Mouse (Mus musculus): ENCODE data around the gene Zfp952. TPM values are rescaled to one million over a fixed set of nuclear protein-coding genes. Genes with fewer than 3 reads are reported as not detected.

Zfp952 gene
- polyA plus RNA-seq (2015; fragmentation: Nextera tagmentation; extraction: Ambion mirVana): 22.1 and 22.6 TPM in 2 replicates

DNA sequence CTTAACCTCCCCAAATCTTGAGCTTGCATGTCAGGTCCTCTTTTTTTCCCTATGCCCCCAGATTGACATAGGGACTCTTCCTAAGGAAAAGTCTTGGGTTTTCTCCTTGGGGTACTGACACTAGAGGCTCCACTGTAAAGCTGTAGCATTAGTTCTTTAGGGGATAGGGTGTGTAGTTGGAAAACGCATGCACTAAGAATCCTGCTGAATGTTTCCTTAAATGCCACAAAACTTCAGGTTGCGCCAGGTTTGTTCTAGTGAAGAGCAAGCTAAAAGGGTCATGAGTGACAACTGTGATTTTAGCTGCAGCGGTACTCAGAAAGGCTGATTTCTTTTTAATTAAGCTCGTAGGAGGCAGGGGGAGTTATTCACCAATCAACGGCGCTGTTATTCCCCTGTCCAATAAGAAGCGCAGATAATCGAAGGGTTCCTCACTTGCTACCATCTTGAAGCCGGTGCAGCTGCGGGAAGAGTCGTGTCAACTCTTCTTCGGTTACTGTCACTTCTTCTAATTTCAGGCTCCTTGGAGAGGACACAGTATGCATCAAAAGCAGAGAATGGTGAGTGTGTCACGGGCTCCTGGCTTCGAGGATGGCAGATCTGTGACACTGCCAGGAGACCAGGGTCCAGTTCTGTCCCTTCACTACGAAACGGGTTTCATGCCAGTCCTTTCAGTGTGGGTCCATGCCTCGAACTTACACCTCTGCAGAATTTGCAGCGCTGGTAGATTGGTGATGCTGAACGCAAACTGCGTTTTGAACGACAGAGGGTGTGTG, at the start of gene Zfp952:
Gene Zfp952 (plus strand): TSS at position 431 of the 776 bp plus-strand sequence.
- H3K9me3 ChIP-seq (ENCODE audit: control insufficient read depth, low read length): no peaks in the 10 kb centered on the region
- ATAC-seq: peak; percentile 99
- H3K4me3 ChIP-seq (replicated peaks; ENCODE audit: low read length): peak within 1 kb of the TSS; percentile 77
- peak within 1 kb of the TSS; percentile 70 for H3K4me2 ChIP-seq (ENCODE audit: low read length)
- under 1% methylated on average over 21 of the region's 21 CpGs for WGBS
- H3K9ac ChIP-seq (replicated peaks; ENCODE audit: low read depth, low read length): peak within 1 kb of the TSS; percentile 75
- peaks cover 3% of the 10 kb centered on the region for H3K36me3 ChIP-seq (ENCODE audit: control insufficient read depth, insufficient read depth)
- peaks cover 14% of the 10 kb centered on the region for H3K4me1 ChIP-seq (replicated peaks; ENCODE audit: control insufficient read depth, insufficient read depth, low read length)
- peak within 1 kb of the TSS; percentile 84 for H3K27ac ChIP-seq (ENCODE audit: low read length)
- no peaks in the 10 kb centered on the region for H3K27me3 ChIP-seq (replicated peaks; ENCODE audit: control insufficient read depth, insufficient read depth, low read length)

DNA sequence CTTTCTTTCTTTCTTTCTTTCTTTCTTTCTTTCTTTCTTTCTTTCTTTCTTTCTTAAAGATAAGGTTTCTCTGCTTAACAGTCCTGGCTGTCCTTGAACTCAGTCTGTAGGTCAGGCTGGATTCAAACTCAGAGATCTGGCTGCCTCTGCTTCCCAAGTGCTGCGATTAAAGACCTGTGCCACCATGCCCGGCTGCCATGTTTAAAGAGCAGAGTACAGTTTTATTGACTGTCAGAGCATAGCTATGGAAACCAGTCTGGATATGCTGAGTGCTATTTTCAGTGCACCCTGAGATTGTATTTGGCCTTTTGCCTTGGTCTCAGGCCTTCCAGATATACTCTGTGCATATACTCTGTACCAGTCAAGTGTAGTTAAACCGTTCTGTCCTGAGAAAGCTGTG, 49.3 kb upstream of the Zfp952 start:
- 85% methylated on average over 3 of the region's 3 CpGs for WGBS
- Histone ChIP-seq H3K36me3 (ENCODE audit: control insufficient read depth, insufficient read depth) (no peaks in the 10 kb centered on the region), H3K27ac (ENCODE audit: low read length) (no peak overlapping the region), H3K4me1 (replicated peaks; ENCODE audit: control insufficient read depth, insufficient read depth, low read length) (peaks cover 14% of the 10 kb centered on the region), H3K4me3 (replicated peaks; ENCODE audit: low read length) (no peak overlapping the region), H3K4me2 (ENCODE audit: low read length) (no peak overlapping the region), H3K9me3 (ENCODE audit: control insufficient read depth, low read length) (no peaks in the 10 kb centered on the region), H3K27me3 (replicated peaks; ENCODE audit: control insufficient read depth, insufficient read depth, low read length) (no peaks in the 10 kb centered on the region), H3K9ac (replicated peaks; ENCODE audit: low read depth, low read length) (no peak overlapping the region)
- ATAC-seq: no peak

DNA sequence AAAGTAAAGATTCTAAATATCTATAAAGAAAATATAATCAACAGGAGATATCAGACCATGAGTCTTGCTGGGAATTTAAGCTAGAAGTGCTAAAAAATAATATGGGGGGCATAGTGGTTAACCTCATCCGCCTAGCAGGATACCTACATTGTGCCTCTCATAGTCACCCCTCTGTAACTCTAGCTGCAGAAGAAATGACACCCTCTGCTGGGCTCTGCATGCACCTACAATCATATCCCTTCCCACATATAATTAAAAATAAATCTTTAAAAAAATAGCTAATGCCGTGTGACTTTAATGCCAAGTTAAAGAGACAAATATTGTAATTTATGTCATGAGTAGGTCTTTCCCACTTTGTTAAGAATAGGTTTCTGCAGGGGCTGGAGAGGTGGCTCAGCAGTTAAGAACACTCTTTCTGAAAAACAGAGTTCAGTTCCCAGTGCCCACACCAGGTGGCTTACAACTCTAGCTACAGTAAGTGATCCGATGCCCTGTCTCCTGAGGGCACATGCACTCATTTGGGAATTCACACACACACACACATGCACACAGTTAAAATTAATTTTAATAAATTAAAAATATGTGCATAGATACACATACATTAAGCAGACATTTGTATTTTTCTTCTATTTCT, 48.4 kb upstream of the Zfp952 start:
- Histone ChIP-seq H3K27ac (ENCODE audit: low read length) (no peak overlapping the region), H3K4me1 (replicated peaks; ENCODE audit: control insufficient read depth, insufficient read depth, low read length) (peaks cover 14% of the 10 kb centered on the region), H3K4me3 (replicated peaks; ENCODE audit: low read length) (no peak overlapping the region), H3K9me3 (ENCODE audit: control insufficient read depth, low read length) (no peaks in the 10 kb centered on the region), H3K27me3 (replicated peaks; ENCODE audit: control insufficient read depth, insufficient read depth, low read length) (no peaks in the 10 kb centered on the region), H3K9ac (replicated peaks; ENCODE audit: low read depth, low read length) (no peak overlapping the region), H3K36me3 (ENCODE audit: control insufficient read depth, insufficient read depth) (no peaks in the 10 kb centered on the region), H3K4me2 (ENCODE audit: low read length) (no peak overlapping the region)
- no peak for ATAC-seq
- WGBS: 70% methylated on average over 3 of the region's 3 CpGs

DNA sequence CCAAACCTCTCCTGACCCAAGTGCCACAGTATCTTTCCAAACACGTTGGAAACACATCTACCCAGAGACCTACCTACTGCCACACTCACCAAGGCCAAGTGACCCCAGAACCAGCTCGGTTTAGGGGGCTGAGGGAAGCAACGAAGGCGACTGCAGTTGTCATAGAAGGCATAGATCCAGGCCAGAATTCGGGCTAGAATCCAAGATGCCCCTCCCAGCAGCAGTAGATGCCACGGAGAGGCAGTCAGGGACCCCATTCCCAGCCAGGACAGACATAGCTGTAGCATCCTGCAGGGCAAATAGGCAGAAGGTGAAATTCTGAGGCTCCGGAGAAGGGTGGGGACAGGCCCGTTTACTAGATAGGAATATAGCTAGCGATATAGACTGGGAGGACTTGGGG, 46.2 kb upstream of the Zfp952 start:
- WGBS: 66% methylated on average over 9 of the region's 9 CpGs
- Histone ChIP-seq H3K4me3 (replicated peaks; ENCODE audit: low read length) (peak overlapping the region; percentile 52), H3K4me2 (ENCODE audit: low read length) (peak overlapping the region; percentile 58), H3K9ac (replicated peaks; ENCODE audit: low read depth, low read length) (peak overlapping the region; percentile 50), H3K4me1 (replicated peaks; ENCODE audit: control insufficient read depth, insufficient read depth, low read length) (peaks cover 14% of the 10 kb centered on the region), H3K9me3 (ENCODE audit: control insufficient read depth, low read length) (no peaks in the 10 kb centered on the region), H3K27ac (ENCODE audit: low read length) (no peak overlapping the region; the same call in 1 of the 2 replicates), H3K27me3 (replicated peaks; ENCODE audit: control insufficient read depth, insufficient read depth, low read length) (no peaks in the 10 kb centered on the region), H3K36me3 (ENCODE audit: control insufficient read depth, insufficient read depth) (no peaks in the 10 kb centered on the region)
- ATAC-seq: no peak; the same call in 1 of the 2 replicates

DNA sequence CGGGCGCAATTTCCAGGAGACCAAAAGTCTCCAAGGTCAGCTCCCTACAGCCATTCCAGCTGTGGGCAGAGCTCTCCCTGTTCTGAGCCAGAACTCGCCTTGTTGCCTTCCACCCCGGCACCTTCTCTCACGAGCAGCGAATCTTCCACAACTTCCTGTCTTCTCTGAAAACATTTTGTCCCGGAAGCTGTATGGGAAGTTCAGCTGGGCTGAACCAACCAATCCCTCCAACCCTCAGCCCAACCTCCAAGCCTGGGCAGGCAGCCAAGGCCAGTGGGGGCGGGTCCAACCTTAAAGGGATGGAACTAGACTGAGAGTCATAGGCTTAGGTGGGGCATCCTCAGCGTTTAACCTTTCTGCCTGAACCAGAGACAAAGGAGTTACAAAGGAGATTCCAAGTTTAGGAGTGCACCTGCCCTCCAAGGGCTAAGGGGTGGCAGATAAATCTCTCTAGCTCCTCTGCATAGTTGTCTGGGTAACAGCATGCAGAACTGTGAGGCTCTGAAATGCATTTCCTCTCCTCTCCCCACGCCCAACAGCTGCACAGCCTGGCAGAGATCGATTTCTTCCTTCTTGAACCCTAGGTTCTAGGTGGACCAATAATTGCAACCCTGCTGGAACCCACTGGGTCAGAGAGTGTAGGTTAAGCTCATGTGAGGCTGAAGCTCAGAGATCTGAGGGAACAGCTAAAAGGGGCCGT, 45.6 kb upstream of the Zfp952 start, which contains the start of gene Cyp4f13:
Gene Cyp4f13 (minus strand): TSS at position 188 of the 700 bp plus-strand sequence.
- Histone ChIP-seq H3K4me1 (replicated peaks; ENCODE audit: control insufficient read depth, insufficient read depth, low read length) (peaks cover 14% of the 10 kb centered on the region), H3K4me3 (replicated peaks; ENCODE audit: low read length) (peak within 1 kb of the TSS; percentile 52), H3K27ac (ENCODE audit: low read length) (peak within 1 kb of the TSS; percentile 31; the same call in 1 of the 2 replicates), H3K4me2 (ENCODE audit: low read length) (peak within 1 kb of the TSS; percentile 58), H3K36me3 (ENCODE audit: control insufficient read depth, insufficient read depth) (no peaks in the 10 kb centered on the region), H3K9me3 (ENCODE audit: control insufficient read depth, low read length) (no peaks in the 10 kb centered on the region), H3K27me3 (replicated peaks; ENCODE audit: control insufficient read depth, insufficient read depth, low read length) (no peaks in the 10 kb centered on the region), H3K9ac (replicated peaks; ENCODE audit: low read depth, low read length) (peak within 1 kb of the TSS; percentile 50)
- ATAC-seq: peak; percentile 97
- WGBS: 39% methylated on average over 12 of the region's 12 CpGs

DNA sequence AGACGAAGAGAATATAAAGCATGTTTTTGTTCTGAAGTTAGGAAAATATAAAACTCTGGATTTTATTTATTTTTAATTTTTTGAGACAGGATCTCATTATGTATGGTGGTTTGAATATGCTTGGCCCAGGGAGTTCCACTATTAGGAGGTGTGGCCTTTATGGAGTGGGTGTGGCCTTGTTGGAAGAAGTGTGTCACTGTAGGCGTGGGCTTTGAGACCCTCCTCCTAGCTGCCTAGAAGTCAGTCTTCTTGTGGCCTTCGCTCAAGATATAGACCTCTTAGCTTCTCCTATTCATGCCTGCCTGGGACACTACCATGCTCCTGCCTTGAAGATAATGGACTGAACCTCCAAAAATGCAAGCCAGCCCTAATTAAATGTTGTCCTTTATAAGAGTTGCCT, 42.8 kb upstream of the Zfp952 start:
- Histone ChIP-seq H3K9ac (replicated peaks; ENCODE audit: low read depth, low read length) (no peak overlapping the region), H3K4me2 (ENCODE audit: low read length) (no peak overlapping the region), H3K4me1 (replicated peaks; ENCODE audit: control insufficient read depth, insufficient read depth, low read length) (peaks cover 14% of the 10 kb centered on the region), H3K36me3 (ENCODE audit: control insufficient read depth, insufficient read depth) (no peaks in the 10 kb centered on the region), H3K9me3 (ENCODE audit: control insufficient read depth, low read length) (no peaks in the 10 kb centered on the region), H3K27ac (ENCODE audit: low read length) (no peak overlapping the region), H3K27me3 (replicated peaks; ENCODE audit: control insufficient read depth, insufficient read depth, low read length) (no peaks in the 10 kb centered on the region), H3K4me3 (replicated peaks; ENCODE audit: low read length) (no peak overlapping the region)
- ATAC-seq: no peak
- WGBS: 94% methylated on average over 3 of the region's 3 CpGs

DNA sequence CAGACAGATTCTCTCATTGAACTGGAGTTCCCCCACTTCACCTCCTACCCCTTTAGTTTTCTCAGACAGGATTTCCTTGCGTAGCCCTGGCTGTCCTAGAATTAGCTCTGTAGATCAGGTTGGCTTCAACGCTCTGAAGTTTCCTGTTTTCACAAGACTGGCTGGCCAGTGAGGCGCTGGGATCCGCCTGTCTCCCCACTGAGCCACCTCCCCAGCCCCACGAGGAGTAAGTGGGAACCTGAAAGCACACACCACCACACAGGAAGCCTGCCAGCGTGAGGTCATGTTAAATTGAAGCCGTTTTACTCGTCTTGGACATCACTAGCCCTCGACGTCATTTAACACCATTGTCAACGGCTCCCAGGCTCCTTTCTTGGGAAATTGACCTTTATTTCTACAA, 41.9 kb upstream of the Zfp952 start:
- no peak for ATAC-seq

GRCm38 (mm10) chr17:32951441-32951840, 41.5 kb upstream of the Zfp952 start:
- Histone ChIP-seq H3K36me3 (ENCODE audit: control insufficient read depth, insufficient read depth) (no peaks in the 10 kb centered on the region), H3K4me3 (replicated peaks; ENCODE audit: low read length) (no peak overlapping the region), H3K9ac (replicated peaks; ENCODE audit: low read depth, low read length) (no peak overlapping the region), H3K9me3 (ENCODE audit: control insufficient read depth, low read length) (no peaks in the 10 kb centered on the region), H3K4me1 (replicated peaks; ENCODE audit: control insufficient read depth, insufficient read depth, low read length) (peaks cover 11% of the 10 kb centered on the region), H3K27ac (ENCODE audit: low read length) (no peak overlapping the region), H3K27me3 (replicated peaks; ENCODE audit: control insufficient read depth, insufficient read depth, low read length) (no peaks in the 10 kb centered on the region), H3K4me2 (ENCODE audit: low read length) (no peak overlapping the region)
- ATAC-seq: no peak
- WGBS: 35% methylated on average over 16 of the region's 16 CpGs

More for the DNA sequence above, 41.9 kb upstream of the Zfp952 start:
- Histone ChIP-seq H3K4me3 (replicated peaks; ENCODE audit: low read length) (no peak overlapping the region), H3K9ac (replicated peaks; ENCODE audit: low read depth, low read length) (no peak overlapping the region), H3K27ac (ENCODE audit: low read length) (no peak overlapping the region), H3K4me1 (replicated peaks; ENCODE audit: control insufficient read depth, insufficient read depth, low read length) (peaks cover 14% of the 10 kb centered on the region), H3K9me3 (ENCODE audit: control insufficient read depth, low read length) (no peaks in the 10 kb centered on the region), H3K4me2 (ENCODE audit: low read length) (no peak overlapping the region), H3K27me3 (replicated peaks; ENCODE audit: control insufficient read depth, insufficient read depth, low read length) (no peaks in the 10 kb centered on the region), H3K36me3 (ENCODE audit: control insufficient read depth, insufficient read depth) (no peaks in the 10 kb centered on the region)
- 80% methylated on average over 11 of the region's 11 CpGs for WGBS

GRCm38 (mm10) chr17:32965253-32965622, 27.7 kb upstream of the Zfp952 start:
- H3K27ac ChIP-seq (ENCODE audit: low read length): no peak overlapping the region
- no peaks in the 10 kb centered on the region for H3K9me3 ChIP-seq (ENCODE audit: control insufficient read depth, low read length)
- H3K36me3 ChIP-seq (ENCODE audit: control insufficient read depth, insufficient read depth): no peaks in the 10 kb centered on the region
- H3K4me1 ChIP-seq (replicated peaks; ENCODE audit: control insufficient read depth, insufficient read depth, low read length): peaks cover 18% of the 10 kb centered on the region
- peak overlapping the region; percentile 48 for H3K9ac ChIP-seq (replicated peaks; ENCODE audit: low read depth, low read length)
- H3K4me2 ChIP-seq (ENCODE audit: low read length): peak overlapping the region; percentile 62
- peak overlapping the region; percentile 93 for H3K4me3 ChIP-seq (replicated peaks; ENCODE audit: low read length)
- H3K27me3 ChIP-seq (replicated peaks; ENCODE audit: control insufficient read depth, insufficient read depth, low read length): no peaks in the 10 kb centered on the region
- WGBS: under 1% methylated on average over 14 of the region's 14 CpGs
- ATAC-seq: peak; percentile 75
